ENCODE assay signal across 21 mouse cellular contexts in genomic region chr11:89986516-89986915, GRCm38 (mm10). TPM values are rescaled to one million over a fixed set of nuclear protein-coding genes. Genes with fewer than 3 reads are reported as not detected.
DNase-seq lines count a peak whose midpoint lies in the region; TF ChIP-seq lines count a peak whose summit lies in the region.
"Had no signal": no experiment of that assay in that cellular context is flagged by ENCODE, and none has a peak within 500 bp of the region (broad histone marks: within the 10 kb centered on the region; RNA-seq: fewer than 3 reads in every experiment).

No protein-coding gene starts in this region.

- intact Hi-C loops in left cerebral cortex, postnatal 36 days (cut with DNase I): no loop called here

- no peak for TF ChIP-seq RAD21 in MEL (IDR thresholded peaks at IDR 0.05; ENCODE audit: low read depth, low read length)

- H3K9me3 ChIP-seq in MEL (replicated peaks; ENCODE audit: insufficient read depth, low read length): no peaks in the 10 kb centered on the region
- H3K9me3 ChIP-seq: embryonic facial prominence, embryonic 13.5 days; embryonic facial prominence, embryonic 15.5 days; forebrain, embryonic 10.5 days; forebrain, embryonic 12.5 days had no signal

- H3K36me3 ChIP-seq in MEL (ENCODE audit: control insufficient read depth in 1 of 2, insufficient read depth in 2 of 2, low read length in 2 of 2): peaks cover 0 to 41% of the 10 kb centered on the region in 2 experiments; a peak in 2 of 4 replicates
- H3K36me3 ChIP-seq: embryonic facial prominence, embryonic 13.5 days; embryonic facial prominence, embryonic 15.5 days; forebrain, embryonic 10.5 days; forebrain, embryonic 12.5 days had no signal

- no peaks in the 10 kb centered on the region for H3K27me3 ChIP-seq in MEL (ENCODE audit: control insufficient read depth in 1 of 2, insufficient read depth in 2 of 2, low read length in 2 of 2)
- H3K27me3 ChIP-seq: embryonic facial prominence, embryonic 13.5 days; embryonic facial prominence, embryonic 15.5 days; forebrain, embryonic 12.5 days had no signal

- no peaks in the 10 kb centered on the region for H3K79me2 ChIP-seq in MEL (ENCODE audit: control insufficient read depth, insufficient read depth, low read length, poor library complexity)

- H3K9ac ChIP-seq in MEL (ENCODE audit: control insufficient read depth, low read depth, low read length, poor library complexity, severe bottlenecking): no peak overlapping the region
- H3K9ac ChIP-seq: embryonic facial prominence, embryonic 13.5 days; embryonic facial prominence, embryonic 15.5 days; forebrain, embryonic 12.5 days had no signal

- no peak for TF ChIP-seq CTCF in MEL (IDR thresholded peaks at IDR 0.05 in 2 of 3, conservative IDR thresholded peaks at IDR 0.05 in 1 of 3; ENCODE audit: control insufficient read depth in 1 of 3, insufficient read depth in 1 of 3, low read depth in 2 of 3, low read length in 3 of 3, poor library complexity in 1 of 3, severe bottlenecking in 1 of 3)

- peaks cover 20 to 45% of the 10 kb centered on the region in 2 experiments for H3K4me1 ChIP-seq in MEL (ENCODE audit: control insufficient read depth in 1 of 2, insufficient read depth in 2 of 2, low read length in 2 of 2)
- H3K4me1 ChIP-seq: forebrain, embryonic 12.5 days had no signal

- TF ChIP-seq EP300 in MEL (IDR thresholded peaks at IDR 0.05; ENCODE audit: low read depth in 1 of 2, low read length in 2 of 2): no peak

- H3K27ac ChIP-seq in MEL (ENCODE audit: control insufficient read depth, low read depth, low read length): peak overlapping the region; percentile 98; the same call in 1 of the 2 replicates
- H3K27ac ChIP-seq: embryonic facial prominence, embryonic 13.5 days; embryonic facial prominence, embryonic 15.5 days; forebrain, embryonic 10.5 days; forebrain, embryonic 12.5 days had no signal

- H3K4me3 ChIP-seq in MEL (ENCODE audit: control insufficient read depth in 1 of 2, insufficient read depth in 1 of 2, low read depth in 2 of 2, low read length in 2 of 2): no peak overlapping the region
- H3K4me3 ChIP-seq: embryonic facial prominence, embryonic 13.5 days; embryonic facial prominence, embryonic 15.5 days; erythroblast, embryonic 14.5 days; forebrain, embryonic 10.5 days; forebrain, embryonic 12.5 days had no signal

- peak; percentile 28 for DNase-seq in ES-CJ7 (ENCODE audit: low read depth, low spot score)
- DNase-seq in MEL (ENCODE audit: low read depth, low spot score): no peak
- peak; percentile 81 for DNase-seq in ZHBTc4 (ENCODE audit: low read depth, low spot score)
- no peak for DNase-seq in left cerebral cortex, postnatal 36 days (ENCODE audit: low spot score in 2 of 2)
- no peak for DNase-seq in kidney, postnatal 14 days
- DNase-seq: adrenal gland, adult 2 months; adrenal gland, postnatal 10 days; adrenal gland, postnatal 25 days; cerebellum, adult 11 months; cerebellum, adult 18-20 months; cerebellum, adult 8-10 months; cerebellum, adult 9-11 months; cerebellum, postnatal 14 days; cerebellum, postnatal 36 days; embryo, embryonic 11 days had no signal

- no peak for TF ChIP-seq POLR2A in MEL (IDR thresholded peaks at IDR 0.05; ENCODE audit: control insufficient read depth in 1 of 2, insufficient read depth in 1 of 2, low read depth in 1 of 2, low read length in 2 of 2, poor library complexity in 1 of 2)

TF ChIP-seq in MEL, 35 proteins besides CTCF, POLR2A, EP300 and RAD21:
- TF ChIP-seq ELF1 (IDR thresholded peaks at IDR 0.05; ENCODE audit: low read depth, low read length): no peak
- TF ChIP-seq BHLHE40 (IDR thresholded peaks at IDR 0.05; ENCODE audit: borderline replicate concordance, low read depth, low read length): no peak
- no peak for TF ChIP-seq MXI1 (IDR thresholded peaks at IDR 0.05; ENCODE audit: low read depth, low read length)
- no peak for TF ChIP-seq MEF2A (IDR thresholded peaks at IDR 0.05; ENCODE audit: extremely low read depth, insufficient replicate concordance, low read depth, low read length, poor library complexity, severe bottlenecking)
- TF ChIP-seq ZKSCAN1 (IDR thresholded peaks at IDR 0.05; ENCODE audit: low read depth, low read length): no peak
- no peak for TF ChIP-seq ZMIZ1 (IDR thresholded peaks at IDR 0.05; ENCODE audit: low read depth, low read length)
- no peak for TF ChIP-seq POLR2AphosphoS5 (IDR thresholded peaks at IDR 0.05; ENCODE audit: borderline replicate concordance, low read depth, low read length)
- TF ChIP-seq TBP (IDR thresholded peaks at IDR 0.05; ENCODE audit: low read depth, low read length): no peak
- TF ChIP-seq HCFC1 (IDR thresholded peaks at IDR 0.05; ENCODE audit: low read depth, low read length): no peak
- TF ChIP-seq NELFE (IDR thresholded peaks at IDR 0.05; ENCODE audit: low read depth, low read length): no peak
- TF ChIP-seq SMC3 (IDR thresholded peaks at IDR 0.05; ENCODE audit: low read depth, low read length): no peak
- TF ChIP-seq GABPA (IDR thresholded peaks at IDR 0.05; ENCODE audit: low read depth, low read length): no peak
- TF ChIP-seq MYC (IDR thresholded peaks at IDR 0.05; ENCODE audit: low read depth, low read length): no peak
- no peak for TF ChIP-seq MAZ (IDR thresholded peaks at IDR 0.05; ENCODE audit: low read depth, low read length)
- TF ChIP-seq ETS1 (IDR thresholded peaks at IDR 0.05; ENCODE audit: low read depth, low read length): no peak
- no peak for TF ChIP-seq USF2 (IDR thresholded peaks at IDR 0.05; ENCODE audit: borderline replicate concordance in 1 of 2, insufficient read depth in 1 of 2, low read depth in 1 of 2, low read length in 2 of 2)
- TF ChIP-seq USF1 (IDR thresholded peaks at IDR 0.05; ENCODE audit: low read depth, low read length): no peak
- no peak for TF ChIP-seq JUND (IDR thresholded peaks at IDR 0.05; ENCODE audit: low read depth, low read length)

RNA-seq across cellular contexts. Expression of gene Pctp, which starts 16.2 kb away (rescaled TPM):
- total RNA-seq in MEL (2012; rRNA removed): 6.4 and 7.3 TPM in 2 replicates
- polyA plus RNA-seq in MEL (2012; ENCODE audit: insufficient read depth in 1 of 2, insufficient read length in 2 of 2, low read depth in 1 of 2, low replicate concordance in 2 of 2, missing spikeins in 1 of 2): 10 to 100 TPM in 1 of 2 experiments, not detected in 1; 10.2 TPM
- 1 to 10 TPM in 1 of 2 experiments, under 1 TPM in 1; 0.79 to 1.1 TPM for total RNA-seq in left cerebral cortex, postnatal 36 days (2021)

RNA-seq across cellular contexts. Expression of gene Tmem100, which starts 43.6 kb away (rescaled TPM):
- total RNA-seq in MEL (2012; rRNA removed): not detected in 2 replicates
- not detected for polyA plus RNA-seq in MEL (2012; ENCODE audit: insufficient read depth in 1 of 2, insufficient read length in 2 of 2, low read depth in 1 of 2, low replicate concordance in 2 of 2, missing spikeins in 1 of 2)
- 10 to 100 TPM; 14.5 to 16.1 TPM for total RNA-seq in left cerebral cortex, postnatal 36 days (2021)
- polyA plus RNA-seq: C2C12; erythroblast, embryonic 14.5 days had no signal

Comparison
In these comparisons a context has a peak if more than half of its experiments do, and no peak if none do; other contexts are left out.
1. DNase-seq: peak in ES-CJ7 (single experiment) and ZHBTc4 (single experiment); none in MEL (single experiment), left cerebral cortex, postnatal 36 days (0 of 2) and kidney, postnatal 14 days (single experiment).
2. RNA of gene Tmem100, which starts 43.6 kb away (total RNA-seq): 14.5 to 16.1 TPM in left cerebral cortex, postnatal 36 days; not detected in MEL; every median in the first group is over 10 times any median in the second.